Mouse (Mus musculus) cerebral cortex, adult 2 months (tissue): ENCODE measurements around the gene Arid3a.

Experiments
- WGBS: fragments of 180-500 bp; shearing (Covaris S2); methylation state at CpG from one replicate; pipeline ENCODE4 v1.1.7; 2018; 5-methylcytosine and 5-hydroxymethylcytosine counted together

Arid3a gene

GRCm38 (mm10) chr10:79926491-79927323 is at the start of gene Arid3a:
Arid3a (plus strand) TSS chr10:79927043.
- under 1% methylated on average over 63 of the region's 63 CpGs for WGBS

DNA sequence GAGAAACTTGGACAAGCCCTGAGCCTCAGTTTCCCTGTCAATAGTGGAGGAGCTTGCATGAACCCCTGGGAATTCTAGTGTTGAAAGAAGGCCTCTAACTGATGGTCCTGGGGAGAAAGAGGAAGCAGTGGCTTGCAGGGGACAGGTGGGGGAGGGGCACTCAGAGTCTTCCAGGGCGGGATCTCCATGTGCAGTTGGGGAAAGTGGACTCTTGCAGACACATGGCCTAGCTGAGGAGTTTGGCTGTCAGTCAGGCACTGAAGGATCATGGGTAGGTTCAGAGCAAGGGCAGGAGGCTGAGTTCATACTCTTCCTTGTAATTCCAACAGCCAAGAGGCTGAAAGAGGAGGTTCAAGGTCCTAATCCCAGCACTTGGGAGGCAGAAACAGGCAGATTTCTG is 49.7 kb upstream of the Arid3a start:
- 82% methylated on average over 1 of the region's 1 CpGs for WGBS

GRCm38 (mm10) chr10:79877757-79878156 is 49.1 kb upstream of the Arid3a start:
- WGBS = 69% methylated on average over 12 of the region's 12 CpGs

DNA sequence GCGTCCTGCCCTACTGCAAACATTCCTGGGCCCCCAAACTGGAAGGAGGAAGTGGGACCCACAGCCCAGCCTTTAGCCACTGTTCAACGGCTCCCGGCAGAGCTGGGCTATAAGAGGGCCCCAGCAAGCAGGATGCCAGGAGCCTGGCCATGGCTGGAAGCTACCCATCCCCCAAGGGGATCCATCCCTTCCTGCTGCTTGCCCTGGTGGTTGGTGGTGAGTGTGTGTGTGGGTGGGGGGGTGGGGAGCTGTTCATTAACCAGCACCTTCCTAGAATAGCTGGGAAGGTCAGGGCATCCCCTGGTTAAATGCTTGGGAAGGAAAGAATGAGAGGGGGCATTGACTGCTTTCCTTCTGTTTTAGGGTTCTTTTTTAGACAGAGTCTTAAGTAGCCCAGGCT is 47.3 kb upstream of the Arid3a start:
- WGBS = 74% methylated on average over 3 of the region's 3 CpGs

- WGBS = 31% methylated on average over 9 of the region's 9 CpGs
Observed at GRCm38 (mm10) chr10:79880721-79881120, 46.1 kb upstream of the Arid3a start.

- WGBS = 22% methylated on average over 22 of the region's 22 CpGs
Observed at GRCm38 (mm10) chr10:79881981-79882380, 44.9 kb upstream of the Arid3a start.

- 18% methylated on average over 22 of the region's 22 CpGs for WGBS
Observed at GRCm38 (mm10) chr10:79883297-79884084, 43.4 kb upstream of the Arid3a start.

DNA sequence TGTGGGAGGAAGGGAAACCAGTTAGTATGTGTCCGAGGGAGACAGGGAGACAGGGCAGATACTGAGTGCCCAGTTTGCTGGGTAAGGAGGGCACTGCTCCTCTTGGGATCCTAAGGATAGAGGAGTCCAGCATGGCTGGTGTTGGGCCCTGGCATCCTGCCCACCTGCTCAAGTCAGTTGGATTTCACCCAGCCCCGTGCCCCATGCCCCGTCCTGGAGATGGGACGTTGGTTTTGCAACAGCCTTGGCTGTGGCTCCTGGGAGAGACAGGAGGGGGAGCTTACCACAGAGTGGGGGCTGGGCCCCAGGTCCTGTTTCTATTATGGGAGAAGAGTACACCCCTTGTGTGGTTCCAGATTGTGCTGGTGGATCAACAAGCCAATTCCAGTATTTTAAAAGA is 42.4 kb upstream of the Arid3a start:
- 47% methylated on average over 4 of the region's 4 CpGs for WGBS

GRCm38 (mm10) chr10:79884938-79885337 is 41.9 kb upstream of the Arid3a start:
- 71% methylated on average over 3 of the region's 3 CpGs for WGBS

GRCm38 (mm10) chr10:79886054-79886453 is 40.8 kb upstream of the Arid3a start, which contains the start of gene Elane:
Elane (plus strand) TSS chr10:79886247.
- 85% methylated on average over 6 of the region's 6 CpGs for WGBS

DNA sequence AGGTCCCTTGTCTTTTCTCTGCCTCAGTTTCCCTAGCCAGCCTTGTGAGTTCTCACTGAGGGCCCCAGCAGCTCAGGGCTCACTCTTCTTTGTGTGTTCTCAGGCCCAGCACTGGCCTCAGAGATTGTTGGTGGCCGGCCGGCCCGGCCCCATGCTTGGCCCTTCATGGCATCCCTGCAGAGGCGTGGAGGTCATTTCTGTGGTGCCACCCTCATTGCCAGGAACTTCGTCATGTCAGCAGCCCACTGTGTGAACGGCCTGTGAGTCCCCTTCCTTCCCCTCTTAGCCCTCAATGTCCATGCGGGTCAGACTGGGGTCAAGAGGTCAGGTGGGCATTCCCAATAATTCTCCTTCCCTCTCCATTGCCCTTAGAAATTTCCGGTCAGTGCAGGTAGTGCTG is 40.2 kb upstream of the Arid3a start:
- WGBS = 90% methylated on average over 8 of the region's 8 CpGs

GRCm38 (mm10) chr10:79889386-79889785 is 37.5 kb upstream of the Arid3a start:
- WGBS = 85% methylated on average over 2 of the region's 2 CpGs

DNA sequence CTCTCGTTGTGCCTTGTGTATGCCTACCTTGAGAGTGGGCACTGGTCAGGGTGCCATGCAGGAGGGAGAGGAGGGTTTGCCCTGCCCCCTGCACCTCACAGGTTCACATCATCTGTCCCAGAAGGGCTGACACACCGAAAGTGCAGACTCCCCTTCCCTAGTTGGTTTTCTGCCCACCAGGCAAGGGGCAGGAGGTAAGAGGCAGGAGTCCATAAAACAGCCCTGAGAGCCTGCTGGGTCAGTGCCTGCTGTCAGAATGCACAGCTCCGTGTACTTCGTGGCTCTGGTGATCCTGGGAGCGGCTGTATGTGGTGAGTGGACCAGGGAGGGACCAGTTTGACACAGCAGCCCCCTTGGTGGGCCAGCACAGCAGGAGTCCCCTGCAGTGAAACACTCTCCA is 36.2 kb upstream of the Arid3a start, which contains the start of gene Cfd:
TSS of gene Cfd (plus strand) at position 184 of the 400 bp plus-strand sequence.
- WGBS = 52% methylated on average over 5 of the region's 5 CpGs

DNA sequence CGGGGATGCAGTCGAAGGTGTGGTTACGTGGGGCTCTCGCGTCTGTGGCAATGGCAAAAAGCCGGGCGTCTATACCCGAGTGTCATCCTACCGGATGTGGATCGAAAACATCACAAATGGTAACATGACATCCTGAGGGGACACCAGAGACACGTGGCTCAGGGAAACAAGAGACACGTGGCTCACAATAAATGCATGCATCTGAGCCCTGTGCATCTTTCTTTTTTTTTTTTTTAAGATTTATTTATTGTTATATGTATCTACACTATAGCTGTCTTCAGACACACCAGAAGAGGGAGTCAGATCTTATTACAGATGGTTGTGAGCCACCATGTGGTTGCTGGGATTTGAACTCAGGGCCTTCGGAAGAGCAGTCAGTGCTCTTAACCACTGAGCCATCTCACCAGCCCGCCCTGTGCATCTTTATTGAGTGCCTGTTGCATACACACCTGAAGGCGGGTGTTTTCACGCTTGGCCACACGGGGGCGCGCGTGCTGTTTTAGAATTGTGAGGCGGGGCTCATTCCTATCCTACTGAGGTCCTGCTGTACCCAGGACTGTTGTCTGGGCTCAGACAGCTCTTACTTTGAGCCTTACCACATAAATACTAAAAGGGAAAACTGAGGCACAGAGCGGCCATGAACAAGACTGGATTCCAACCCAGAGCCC is 34.3 kb upstream of the Arid3a start:
- 44% methylated on average over 22 of the region's 22 CpGs for WGBS

DNA sequence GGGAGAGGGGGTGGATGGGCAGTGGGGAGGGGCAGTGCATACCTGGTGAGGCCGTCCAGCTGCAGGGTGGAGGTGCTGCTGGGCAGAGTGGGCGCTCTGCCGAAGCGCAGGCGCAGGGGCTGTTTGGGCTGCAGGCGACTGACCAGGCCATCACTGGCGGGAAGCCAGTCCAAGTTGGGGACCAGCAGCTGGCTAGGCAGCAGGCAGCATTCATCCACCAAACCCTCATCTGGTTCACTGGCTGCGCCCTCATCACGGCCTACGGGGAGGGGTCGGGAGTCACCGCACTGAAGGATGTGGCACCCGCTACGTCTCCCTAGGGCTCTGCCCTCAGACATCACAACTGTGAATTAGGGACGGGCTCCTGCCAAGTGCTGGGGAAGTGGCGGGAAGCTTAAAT is 30.5 kb upstream of the Arid3a start:
- WGBS = 74% methylated on average over 16 of the region's 16 CpGs

GRCm38 (mm10) chr10:79896814-79897213 is 30.0 kb upstream of the Arid3a start:
- 85% methylated on average over 13 of the region's 13 CpGs for WGBS

DNA sequence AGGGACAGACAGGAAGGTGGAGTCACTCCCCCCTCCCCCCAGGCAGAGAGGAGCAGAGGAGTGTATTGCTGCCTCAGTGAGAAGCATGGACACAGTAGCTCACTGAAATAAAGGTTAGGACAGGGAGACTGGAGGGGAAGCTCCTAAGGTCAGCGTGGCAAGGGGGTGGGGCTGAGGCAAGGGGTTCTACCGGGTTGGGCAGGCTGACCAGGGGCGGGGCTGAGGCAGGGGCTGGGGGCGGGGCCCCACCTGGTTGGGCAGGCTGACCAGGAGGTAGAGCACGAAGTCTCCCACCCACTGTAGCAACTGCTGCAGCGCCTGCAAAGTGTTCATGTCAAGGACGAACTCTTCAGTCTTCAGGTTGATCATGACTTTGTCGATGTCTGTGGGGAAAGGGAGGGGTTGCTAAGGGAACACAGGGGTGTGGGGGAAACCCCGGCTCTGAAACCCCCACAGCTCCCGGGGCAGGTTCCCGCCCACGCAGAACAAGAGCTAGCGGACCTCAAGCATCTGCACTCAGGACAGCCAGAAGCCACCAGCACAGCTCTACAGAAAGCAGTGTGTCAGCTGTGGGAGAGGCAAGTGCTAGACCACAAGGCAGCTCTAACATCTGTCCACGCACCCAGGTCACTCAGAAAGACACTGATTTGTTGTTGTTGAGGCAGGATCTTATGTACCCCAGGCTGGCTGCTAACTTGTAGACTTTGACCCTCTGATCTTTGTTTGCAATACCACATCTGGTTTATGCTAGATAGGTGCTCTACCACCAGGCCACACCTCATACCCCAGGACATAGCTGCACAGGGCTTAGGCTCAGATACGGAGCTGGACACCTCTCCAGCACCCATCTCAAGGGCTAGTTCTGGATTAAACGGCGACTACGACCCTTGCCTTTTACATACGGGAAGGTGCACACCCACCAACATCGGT is 29.3 kb upstream of the Arid3a start:
- 66% methylated on average over 20 of the region's 20 CpGs for WGBS

DNA sequence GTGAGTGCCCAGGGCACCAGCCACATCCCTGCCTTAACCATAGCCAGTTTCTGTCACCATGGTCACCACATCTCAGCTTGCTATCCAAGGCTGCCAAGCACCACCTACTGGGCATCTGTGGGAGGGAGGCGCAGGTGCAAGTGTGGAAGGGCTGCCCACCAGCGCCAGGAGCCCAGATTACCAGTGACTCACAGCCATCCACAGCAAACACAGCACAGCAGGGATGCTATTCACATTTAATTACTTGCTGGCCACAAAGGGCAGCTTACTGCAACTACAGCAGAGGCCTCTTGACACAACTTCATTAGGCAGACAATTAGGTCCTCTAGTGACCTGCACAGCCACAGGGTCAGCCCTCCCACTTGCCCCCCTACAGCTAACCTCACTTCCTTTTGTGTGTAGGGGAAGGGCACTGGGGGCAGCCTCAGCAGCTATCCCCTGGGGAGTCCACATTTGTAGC is 25.9 kb upstream of the Arid3a start:
- 21% methylated on average over 2 of the region's 2 CpGs for WGBS

GRCm38 (mm10) chr10:79906712-79907111 is 20.1 kb upstream of the Arid3a start:
- 94% methylated on average over 9 of the region's 9 CpGs for WGBS

GRCm38 (mm10) chr10:79907415-79907814 is 19.4 kb upstream of the Arid3a start:
- 94% methylated on average over 10 of the region's 10 CpGs for WGBS
